Mouse (Mus musculus) brain, embryonic 14.5 days (tissue): ENCODE results near the gene Cyp24a1.

Experiments used
- CTCF ChIP-seq: fragments of 200-500 bp; IDR thresholded peaks from 2 replicates; pipeline ENCODE4 v1.5.1; 2012; ENCODE audit warnings: inconsistent platforms, mild to moderate bottlenecking, moderate library complexity, borderline replicate concordance; ENCODE audit not compliant: insufficient read depth, insufficient read length; ENCODE audit errors: extremely low read depth
- POLR2A ChIP-seq: fragments of 200-500 bp; IDR thresholded peaks from 2 replicates; pipeline ENCODE4 v1.6.1; 2012; ENCODE audit warnings: mild to moderate bottlenecking, inconsistent platforms, borderline replicate concordance; ENCODE audit not compliant: poor library complexity, insufficient read depth, insufficient read length, severe bottlenecking; ENCODE audit errors: extremely low read depth

DNA sequence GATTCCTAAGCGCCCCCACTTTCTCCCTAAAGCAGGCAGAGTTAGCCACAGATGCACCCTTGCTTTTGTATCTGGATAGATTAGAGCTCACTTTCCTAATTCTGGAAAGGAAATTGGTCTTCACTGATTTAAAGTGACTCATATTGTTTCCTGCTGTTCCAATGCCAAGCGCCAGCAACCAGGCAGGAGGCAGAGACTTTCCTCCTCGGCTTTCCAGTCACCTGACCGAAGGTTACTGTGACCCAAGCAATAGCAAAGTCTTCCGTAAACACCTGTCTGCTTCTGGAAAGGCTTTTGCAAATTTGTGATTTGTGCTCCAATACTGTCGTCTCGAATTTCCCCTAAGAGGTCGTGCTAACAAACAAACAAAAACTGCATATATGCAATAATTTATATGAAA, 1.1 kb upstream of the Cyp24a1 start:
- TF ChIP-seq POLR2A = no peak
- no peak for TF ChIP-seq CTCF
